Mouse (Mus musculus) megakaryocyte-erythroid progenitor cell, adult 5 weeks (primary cell): ENCODE results near the gene Rbp1. TPM values are rescaled to one million over a fixed set of nuclear protein-coding genes. Genes with fewer than 3 reads are reported as not detected.

Experiments
- polyA plus RNA-seq: library from polyadenylated mRNA; stranded (reverse); fragments of >175 nt; gene quantifications from 2 replicates; pipeline ENCODE4 v1.2.3, GENCODE M21; 2012

The Rbp1 gene
- polyA plus RNA-seq, result 2.3 and 4.9 TPM in 2 replicates

GRCm38 (mm10) chr9:98422656-98423055 lies at the start of gene Rbp1:
Gene Rbp1, plus strand, starts transcription at chr9:98422961.

DNA sequence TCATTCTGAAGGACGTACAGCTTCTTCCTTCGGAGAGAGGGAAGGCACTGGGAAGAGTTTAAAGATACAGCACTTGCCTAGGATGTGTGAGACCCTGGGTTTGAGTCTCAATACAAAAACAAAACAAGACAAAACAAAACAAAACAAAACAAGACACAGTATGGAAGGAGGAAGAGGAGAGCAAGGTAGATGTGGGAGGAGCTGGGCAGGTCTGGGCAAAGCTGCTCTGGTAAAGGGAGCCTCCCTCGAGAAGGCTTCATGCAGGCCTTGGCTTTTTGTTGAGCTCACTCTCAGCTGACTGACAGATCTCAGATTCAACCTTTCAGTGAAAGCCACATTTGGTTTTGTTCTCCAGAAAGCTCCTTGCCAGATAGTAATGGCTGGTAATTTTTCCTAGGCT lies 63.1 kb downstream of the Rbp1 start, which contains the start of gene Rbp2:
Gene Rbp2 (plus strand): TSS at position 301 of the 400 bp plus-strand sequence.

Other genes starting within 250 kb of the Rbp1 start
- 14.9 and 16.1 TPM in 2 replicates for gene Nmnat3, start 135.5 kb upstream of the Rbp1 start, polyA plus RNA-seq
- not detected in 2 replicates for gene Rbp2, start 63.2 kb downstream of the Rbp1 start, polyA plus RNA-seq
- 10.5 and 10.6 TPM in 2 replicates for gene Copb2, start 140.8 kb downstream of the Rbp1 start, polyA plus RNA-seq
- 16.4 and 16.7 TPM in 2 replicates for gene Mrps22, start 178.7 kb downstream of the Rbp1 start, polyA plus RNA-seq